Mouse (Mus musculus) ovary, adult 18-20 months (tissue): ENCODE data around the gene Htra3.

Source experiments
- DNase-seq: peaks from one replicate; pipeline ENCODE4 v3.0.0; 2022; ENCODE audit warnings: low spot score, mixed read lengths

Gene Htra3

GRCm38 (mm10) chr5:35653743-35654395 lies 25.7 kb downstream of the Htra3 start:
- DNase-seq: no peak

GRCm38 (mm10) chr5:35652872-35653271 lies 26.7 kb downstream of the Htra3 start:
- DNase-seq: no peak

- no peak for DNase-seq
These were observed 27.3 kb downstream of the Htra3 start for GRCm38 (mm10) chr5:35652319-35652718.

GRCm38 (mm10) chr5:35648230-35648629 lies 31.4 kb downstream of the Htra3 start:
- no peak for DNase-seq

DNA sequence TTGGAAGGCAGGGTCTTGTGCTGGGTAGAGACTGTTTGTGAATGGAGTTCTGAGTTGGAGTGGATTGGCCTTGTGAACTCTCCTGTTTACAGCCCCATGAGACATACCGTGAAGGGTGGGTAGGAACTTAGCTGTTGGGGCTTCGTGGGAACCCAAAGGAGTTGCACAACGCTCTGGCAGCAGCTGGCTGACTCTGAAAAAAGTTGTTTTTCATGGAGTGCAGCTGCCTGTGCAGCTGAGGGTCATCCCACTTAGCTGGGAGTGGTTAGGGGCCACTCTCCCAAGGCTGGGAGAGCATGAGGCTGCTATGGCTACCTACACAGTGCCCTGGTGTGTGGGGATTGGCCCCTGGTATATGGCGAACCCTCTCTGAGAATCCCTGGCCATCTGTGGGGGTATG lies 32.0 kb downstream of the Htra3 start:
- DNase-seq: peak; percentile 67

DNA sequence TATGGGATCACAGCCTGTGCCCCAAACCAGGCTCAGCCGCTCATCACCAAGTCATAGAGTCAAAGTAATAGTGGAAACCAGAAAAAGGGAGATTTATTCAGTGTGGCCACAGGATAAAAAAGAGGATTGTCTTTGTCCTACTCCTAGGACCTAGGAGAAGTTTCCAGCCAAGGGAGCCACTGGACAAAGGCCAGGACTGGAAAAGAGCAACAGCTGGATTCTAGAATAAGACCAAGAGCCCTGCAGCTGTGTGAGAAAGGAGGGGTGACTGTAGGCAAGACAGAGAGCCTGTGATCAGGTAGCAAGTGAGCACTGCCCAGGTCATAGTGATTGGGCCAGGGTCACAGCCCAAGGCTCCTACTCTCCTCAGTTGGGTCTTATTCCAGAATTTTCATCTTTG lies 32.7 kb downstream of the Htra3 start:
- no peak for DNase-seq

GRCm38 (mm10) chr5:35645938-35646493 lies 33.6 kb downstream of the Htra3 start:
- DNase-seq: no peak

- no peak for DNase-seq
These were observed 35.5 kb downstream of the Htra3 start for GRCm38 (mm10) chr5:35644082-35644481.

DNA sequence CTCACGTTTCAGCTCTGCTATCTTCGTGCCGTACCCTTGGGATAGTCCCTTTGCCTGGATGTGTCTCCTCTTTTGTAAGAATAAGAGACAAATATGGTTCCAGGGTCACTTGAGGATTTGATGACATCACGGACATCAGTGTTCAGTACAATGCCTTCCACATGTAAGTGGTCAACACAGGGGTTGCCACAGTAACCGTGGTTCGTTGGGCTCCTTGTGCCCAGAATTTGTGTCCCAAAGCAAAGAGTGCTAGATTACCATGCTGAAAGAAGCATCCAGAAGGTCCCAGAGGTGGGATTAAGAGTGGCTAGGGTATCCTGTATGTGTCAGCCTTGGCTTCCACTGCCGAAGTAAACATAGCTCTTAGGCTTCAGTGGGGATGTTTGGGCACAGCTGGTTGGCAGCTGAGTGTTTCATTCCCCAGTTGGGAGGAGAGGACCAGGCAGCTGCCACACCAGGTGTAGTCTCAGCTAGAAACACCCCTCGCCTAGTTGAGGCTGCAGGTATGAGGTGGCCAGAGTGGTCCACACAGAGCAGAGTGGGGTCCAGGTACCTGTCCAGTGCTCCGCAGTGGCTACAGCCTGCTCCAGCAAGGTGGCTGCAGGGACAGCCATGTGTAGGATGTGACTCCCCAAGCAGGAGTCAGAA lies 36.1 kb downstream of the Htra3 start:
- no peak for DNase-seq

GRCm38 (mm10) chr5:35641961-35642584 lies 37.5 kb downstream of the Htra3 start:
- no peak for DNase-seq

- peak; percentile 69 for DNase-seq
These were observed 43.6 kb downstream of the Htra3 start for GRCm38 (mm10) chr5:35636016-35636415.

DNA sequence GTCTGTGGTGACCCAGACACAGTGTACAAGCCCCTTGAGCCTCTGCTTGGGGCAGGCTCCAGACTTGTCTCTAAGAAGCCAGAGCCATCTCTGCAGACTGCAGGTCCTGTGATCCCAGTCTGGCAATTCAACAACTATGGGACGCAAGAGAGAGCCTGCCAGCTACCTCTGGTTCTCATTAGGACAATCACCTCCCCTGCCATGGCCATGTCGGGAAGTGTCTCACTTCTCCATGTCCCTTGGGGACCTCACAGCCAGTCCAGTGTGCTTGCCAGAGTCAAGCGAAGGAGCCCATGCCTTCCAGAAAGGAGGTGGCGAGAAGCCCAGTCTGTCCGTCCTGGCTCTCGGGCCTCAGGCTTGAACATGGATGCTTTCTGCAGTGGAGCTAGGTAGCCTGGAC lies 46.7 kb downstream of the Htra3 start:
- DNase-seq: no peak

DNA sequence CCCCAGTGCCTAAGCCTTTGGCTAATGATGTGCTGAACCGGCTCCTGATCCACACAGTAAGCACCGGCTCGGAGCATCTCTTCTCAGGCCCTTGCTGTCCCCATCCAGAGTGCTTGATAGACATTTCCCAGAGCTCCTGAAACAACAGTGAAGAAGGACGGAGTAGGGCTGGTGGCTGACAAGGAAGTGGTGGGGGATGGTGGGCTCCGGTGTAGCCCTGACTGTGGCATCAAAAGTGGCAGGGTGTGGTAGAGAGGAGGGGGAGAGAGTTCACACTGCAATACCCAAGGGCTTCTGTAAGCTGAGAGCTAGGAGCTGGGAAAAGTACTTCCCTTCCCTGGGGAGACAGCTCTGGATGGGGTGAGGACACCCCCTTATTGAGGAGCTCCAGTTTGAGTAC lies 47.8 kb downstream of the Htra3 start:
- no peak for DNase-seq

- no peak for DNase-seq
These were observed 48.4 kb downstream of the Htra3 start for GRCm38 (mm10) chr5:35631224-35631623.

- DNase-seq: no peak
These were observed 48.9 kb downstream of the Htra3 start for GRCm38 (mm10) chr5:35630706-35631105.

- DNase-seq: no peak
These were observed 50.2 kb downstream of the Htra3 start for GRCm38 (mm10) chr5:35629333-35629732.

GRCm38 (mm10) chr5:35628685-35629084 lies 50.9 kb downstream of the Htra3 start:
- DNase-seq: peak; percentile 80

DNA sequence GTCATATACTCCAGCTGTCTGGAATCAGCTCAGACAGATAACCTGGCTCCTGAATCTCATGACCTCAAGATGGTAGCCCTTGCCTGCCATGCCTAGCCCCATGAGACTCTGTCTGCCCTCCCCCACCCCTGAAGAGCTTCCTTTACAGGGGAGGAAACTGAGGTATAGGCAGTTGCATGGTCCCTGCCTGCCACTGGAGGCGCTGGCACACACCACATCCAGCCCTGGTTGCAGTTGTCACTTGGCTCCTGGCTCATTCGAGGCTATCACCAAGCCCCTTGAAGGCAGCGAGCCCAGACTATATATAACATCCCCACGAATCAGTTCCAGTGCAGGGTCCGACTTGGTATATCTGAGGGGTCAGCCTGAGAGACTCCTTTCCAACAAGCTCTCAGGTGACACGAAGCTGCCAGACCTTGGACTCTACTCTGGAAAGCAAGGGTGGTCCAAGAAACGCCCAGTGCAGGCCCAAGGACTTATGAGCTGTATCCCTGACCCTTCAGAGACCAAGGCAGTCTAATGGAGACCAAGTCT lies 52.2 kb downstream of the Htra3 start:
- DNase-seq: no peak

DNA sequence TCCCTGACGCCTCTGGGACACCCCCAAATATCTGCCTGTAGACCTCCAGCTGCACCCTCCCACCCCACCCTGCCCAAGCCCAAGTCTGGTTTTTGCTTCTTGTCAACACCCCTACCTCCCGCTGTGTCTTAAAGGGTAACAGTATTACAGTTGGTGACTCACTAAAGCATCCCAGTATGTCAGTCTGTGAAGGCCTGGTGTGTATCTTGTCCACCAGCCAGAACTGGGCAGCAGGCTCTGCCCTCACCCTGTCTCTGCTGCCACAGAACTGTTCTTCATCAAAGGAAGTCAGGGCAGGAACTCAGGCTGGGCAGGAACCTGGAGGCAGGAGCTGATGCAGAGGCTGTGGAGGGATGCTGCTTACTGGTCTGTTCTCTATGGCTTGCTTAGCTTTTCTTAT lies 53.2 kb downstream of the Htra3 start:
- DNase-seq: no peak

DNA sequence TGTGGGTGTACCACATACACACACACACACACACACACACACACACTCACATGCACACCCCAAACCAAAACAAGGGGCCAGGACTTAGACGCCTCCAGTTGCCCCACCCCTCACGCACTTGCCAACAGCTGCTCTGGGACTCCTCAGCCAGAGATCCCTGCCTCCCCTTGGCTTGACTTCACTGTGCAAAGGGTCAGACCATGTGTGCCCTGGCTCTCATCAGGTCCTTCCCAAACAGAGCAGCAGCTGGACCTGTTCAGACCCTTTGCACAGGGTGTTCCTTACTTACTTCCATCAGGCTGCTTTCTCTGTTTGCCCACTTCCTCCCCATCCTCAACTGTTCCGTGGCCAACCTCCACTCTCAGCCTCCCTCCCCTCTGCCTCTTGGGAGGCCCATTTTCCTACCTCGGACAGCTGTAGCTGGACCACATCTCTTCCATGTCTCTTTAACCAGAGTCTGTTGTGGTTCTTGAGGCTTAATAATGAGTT lies 54.8 kb downstream of the Htra3 start:
- peak; percentile 78 for DNase-seq

DNA sequence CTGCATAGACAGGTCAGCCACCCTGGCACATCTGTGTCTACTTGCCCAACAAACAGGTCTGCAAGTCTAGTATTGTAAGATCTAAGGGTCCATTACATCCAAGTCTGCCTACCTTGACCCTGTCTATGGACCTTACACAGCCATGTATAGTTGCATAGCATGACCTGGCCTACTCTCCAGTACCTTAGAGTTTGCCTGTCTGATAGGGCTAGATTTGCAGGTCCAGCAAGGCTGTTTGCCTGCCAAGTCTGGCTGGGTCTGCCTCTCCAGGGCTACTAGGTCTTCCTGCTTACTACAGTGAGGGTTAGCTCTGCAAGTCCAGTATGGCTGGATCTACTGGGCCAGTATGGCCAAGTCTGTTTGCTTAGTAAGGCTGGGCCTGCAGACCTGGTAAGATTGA lies 55.8 kb downstream of the Htra3 start:
- DNase-seq: no peak

DNA sequence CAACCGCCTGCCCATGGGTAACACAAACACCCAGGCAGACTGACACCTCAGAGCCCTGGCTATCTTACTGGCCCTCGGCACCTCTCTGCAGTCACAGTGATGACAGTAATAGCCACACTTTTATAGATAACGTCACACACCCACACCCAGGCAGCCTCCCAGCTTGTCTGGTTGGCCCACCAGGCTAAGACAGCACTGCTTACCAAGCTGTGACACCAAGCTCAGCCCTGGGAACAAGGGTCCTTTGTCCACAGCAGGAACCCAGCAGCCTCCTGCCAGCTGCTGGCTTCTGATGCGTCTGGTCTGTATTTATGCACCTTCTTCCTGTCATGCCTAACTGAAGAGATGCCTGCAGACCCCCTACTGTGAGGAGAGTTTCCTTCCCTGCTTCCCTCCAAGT lies 58.5 kb downstream of the Htra3 start:
- no peak for DNase-seq

DNA sequence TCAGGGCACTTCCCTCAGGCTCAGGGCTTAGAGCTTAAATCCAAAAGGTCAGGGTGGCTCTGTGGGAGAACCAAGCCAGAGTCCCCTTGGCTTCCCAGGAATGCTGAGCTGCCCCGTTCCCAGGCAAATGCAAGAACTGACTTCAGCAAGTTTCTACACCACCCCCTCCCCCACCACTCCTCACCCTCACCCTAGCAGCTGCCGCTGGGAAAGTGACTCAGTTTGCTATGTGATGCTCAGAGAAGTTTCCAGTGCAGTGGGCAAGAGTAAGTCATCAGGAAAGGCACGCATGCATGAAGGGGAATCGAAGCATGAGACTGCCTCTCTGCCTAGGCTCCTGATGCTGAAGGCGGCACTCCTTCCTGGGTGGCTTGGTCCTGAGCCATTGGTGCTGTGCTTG lies 62.6 kb downstream of the Htra3 start:
- DNase-seq: no peak
